Mouse (Mus musculus) midbrain, postnatal 0 days (tissue): ENCODE data around the gene Srcin1. TPM values are rescaled to one million over a fixed set of nuclear protein-coding genes. Genes with fewer than 3 reads are reported as not detected.

Experiments used
- ATAC-seq: fragments of 200-750 bp; cut with Nextera tagmentation; 2 replicates; pipeline ENCODE4 v1.8.0; 2017; ENCODE audit warnings: moderate number of reproducible peaks, mild to moderate bottlenecking, moderate TSS enrichment, moderate library complexity; ENCODE audit not compliant: low FRiP score
- DNase-seq: peaks from one replicate; pipeline ENCODE4 v3.0.0-alpha.2; 2015; ENCODE audit warnings: low spot score
- H3K27ac ChIP-seq: fragments of 300-500 bp; sonication (generic); 2 replicates; pipeline ENCODE4 v1.5.1; 2014; ENCODE audit warnings: low read depth, mild to moderate bottlenecking, low read length, mixed read lengths
- H3K27me3 ChIP-seq: fragments of 300-500 bp; sonication (generic); 2 replicates; pipeline ENCODE4 v1.6.1; 2014; ENCODE audit warnings: low read length, control low read depth, mixed read lengths; ENCODE audit not compliant: insufficient read depth
- H3K36me3 ChIP-seq: fragments of 300-500 bp; sonication (generic); 2 replicates; pipeline ENCODE4 v1.6.1; 2014; ENCODE audit warnings: low read length, control low read depth, mixed read lengths; ENCODE audit not compliant: insufficient read depth
- H3K4me1 ChIP-seq: fragments of 300-500 bp; sonication (generic); 2 replicates; pipeline ENCODE4 v1.6.1; 2014; ENCODE audit warnings: mild to moderate bottlenecking, control low read depth, antibody characterized with exemption, low read length, mixed read lengths; ENCODE audit not compliant: insufficient read depth
- H3K4me2 ChIP-seq: fragments of 300-500 bp; sonication (generic); 2 replicates; pipeline ENCODE4 v1.6.1; 2014; ENCODE audit warnings: low read depth, mild to moderate bottlenecking, low read length, mixed read lengths; ENCODE audit not compliant: poor library complexity, severe bottlenecking
- H3K4me3 ChIP-seq: fragments of 300-500 bp; sonication (generic); 2 replicates; pipeline ENCODE4 v1.5.1; 2014; ENCODE audit warnings: low read depth, mild to moderate bottlenecking, low read length, moderate library complexity
- H3K9ac ChIP-seq: fragments of 300-500 bp; sonication (generic); replicated peaks from 2 replicates; pipeline ENCODE4 v1.6.1; 2014; ENCODE audit warnings: mild to moderate bottlenecking, low read length, moderate library complexity, mixed read lengths; ENCODE audit not compliant: poor library complexity, severe bottlenecking
- H3K9me3 ChIP-seq: fragments of 300-500 bp; sonication (generic); 2 replicates; pipeline ENCODE4 v1.6.1; 2016; ENCODE audit warnings: low read length, control low read depth
- CTCF ChIP-seq: IDR thresholded peaks from 2 replicates; pipeline ENCODE4 v1.5.1; 2016; ENCODE audit warnings: antibody characterized with exemption, mild to moderate bottlenecking
- WGBS: fragments of 180-500 bp; shearing (Covaris S2); extraction: QIAGEN DNeasy Blood & Tissue Kit; methylation state at CpG from one replicate; pipeline ENCODE4 v1.1.7; 2014; 5-methylcytosine and 5-hydroxymethylcytosine counted together
- polyA plus RNA-seq: library from polyadenylated mRNA; unstranded; fragments of >200 nt; fragmentation: Nextera tagmentation; extraction: Ambion mirVana; gene quantifications from 2 replicates; pipeline ENCODE4 v1.2.1, GENCODE M21; 2015
- total RNA-seq: library from RNA; depleted of rRNA; stranded (reverse); fragments of >200 nt; gene quantifications from 2 replicates; pipeline ENCODE4 v1.2.3, GENCODE M21; 2014

The Srcin1 gene
- total and polyA plus RNA-seq, 2 experiments from 2014 or later: 14.0 to 95.0 TPM

GRCm38 (mm10) chr11:97557885-97558284 is 18.1 kb downstream of the Srcin1 start:
- Histone ChIP-seq H3K9ac (no peak overlapping the region), H3K4me1 (peaks cover 7% of the 10 kb centered on the region; the same call in 1 of the 2 replicates), H3K9me3 (no peaks in the 10 kb centered on the region), H3K36me3 (0 out of 2 replicates have a peak, but pooled peaks cover 2% of the 10 kb centered on the region), H3K4me3 (no peak overlapping the region), H3K27ac (no peak overlapping the region), H3K27me3 (no peaks in the 10 kb centered on the region), H3K4me2 (no peak overlapping the region)
- no peak for ATAC-seq
- DNase-seq: no peak
- 58% methylated on average over 4 of the region's 4 CpGs for WGBS
- no peak for TF ChIP-seq CTCF

- 12% methylated on average over 7 of the region's 7 CpGs for WGBS
- Histone ChIP-seq H3K4me2 (no peak overlapping the region), H3K4me1 (peaks cover 13% of the 10 kb centered on the region; the same call in 1 of the 2 replicates), H3K36me3 (no peaks in the 10 kb centered on the region), H3K27ac (0 out of 2 replicates have a peak overlapping the region, but pooled peaks have one; percentile 18), H3K9me3 (no peaks in the 10 kb centered on the region), H3K4me3 (no peak overlapping the region), H3K9ac (no peak overlapping the region), H3K27me3 (no peaks in the 10 kb centered on the region)
- peak; percentile 67 for DNase-seq
- TF ChIP-seq CTCF: peak; percentile 75
- no peak for ATAC-seq
These were observed 19.2 kb downstream of the Srcin1 start for GRCm38 (mm10) chr11:97556569-97557408.

GRCm38 (mm10) chr11:97555144-97555543 is 20.8 kb downstream of the Srcin1 start:
- Histone ChIP-seq H3K9ac (no peak overlapping the region), H3K36me3 (no peaks in the 10 kb centered on the region), H3K4me2 (no peak overlapping the region), H3K27me3 (no peaks in the 10 kb centered on the region; the same call in 1 of the 2 replicates), H3K4me3 (no peak overlapping the region), H3K4me1 (peaks cover 12% of the 10 kb centered on the region; the same call in 1 of the 2 replicates), H3K27ac (no peak overlapping the region), H3K9me3 (no peaks in the 10 kb centered on the region)
- DNase-seq (no peak), ATAC-seq (no peak)
- no peak for TF ChIP-seq CTCF
- 57% methylated on average over 6 of the region's 6 CpGs for WGBS

- 24% methylated on average over 8 of the region's 8 CpGs for WGBS
These were observed 23.8 kb downstream of the Srcin1 start for GRCm38 (mm10) chr11:97552151-97552550.

GRCm38 (mm10) chr11:97548757-97549156 is 27.2 kb downstream of the Srcin1 start:
- ATAC-seq: no peak
- DNase-seq: no peak
- H3K4me1 ChIP-seq: peaks cover 14% of the 10 kb centered on the region
- no peak for TF ChIP-seq CTCF
- H3K9me3 ChIP-seq: no peaks in the 10 kb centered on the region
- no peak overlapping the region for H3K9ac ChIP-seq
- H3K27me3 ChIP-seq: no peaks in the 10 kb centered on the region; the same call in 1 of the 2 replicates
- H3K36me3 ChIP-seq: peaks cover 4% of the 10 kb centered on the region; the same call in 1 of the 2 replicates
- no peak overlapping the region for H3K4me3 ChIP-seq
- no peak overlapping the region for H3K4me2 ChIP-seq
- no peak overlapping the region for H3K27ac ChIP-seq
- WGBS: 65% methylated on average over 8 of the region's 8 CpGs

More at GRCm38 (mm10) chr11:97552151-97552550, 23.8 kb downstream of the Srcin1 start:
- no peak for DNase-seq
- Histone ChIP-seq H3K9ac (0 out of 2 replicates have a peak overlapping the region, but pooled peaks have one; percentile 4), H3K27ac (no peak overlapping the region), H3K9me3 (no peaks in the 10 kb centered on the region), H3K27me3 (no peaks in the 10 kb centered on the region; the same call in 1 of the 2 replicates), H3K36me3 (peaks cover 4% of the 10 kb centered on the region; the same call in 1 of the 2 replicates), H3K4me1 (peaks cover 9% of the 10 kb centered on the region; the same call in 1 of the 2 replicates), H3K4me2 (no peak overlapping the region), H3K4me3 (no peak overlapping the region)
- no peak for TF ChIP-seq CTCF
- ATAC-seq: no peak
